Mouse (Mus musculus) yolk sac, embryonic 10.5 days (tissue): ENCODE data around the gene Apbb2.
A peak's percentile ranks its signal among the peaks of the same experiment; 100 is the strongest.
"Not testable (repeated sequence)": the region's sequence is repeated elsewhere in the genome, so short reads cannot be mapped to it uniquely, and the experiment has no call there.

Experiments used
- DNase-seq: peaks from one replicate; pipeline ENCODE4 v3.0.0-alpha.2; 2017; ENCODE audit warnings: low spot score

Gene Apbb2

GRCm38 (mm10) chr5:66296116-66296515 is 322.5 kb downstream of the Apbb2 start:
- no peak for DNase-seq

GRCm38 (mm10) chr5:66294952-66295351 is 323.6 kb downstream of the Apbb2 start:
- no peak for DNase-seq

GRCm38 (mm10) chr5:66294106-66294625 is 324.4 kb downstream of the Apbb2 start:
- no peak for DNase-seq

- DNase-seq: no peak
Observed at GRCm38 (mm10) chr5:66280742-66281141, 337.8 kb downstream of the Apbb2 start.

GRCm38 (mm10) chr5:66279650-66280049 is 338.9 kb downstream of the Apbb2 start:
- no peak for DNase-seq

- no peak for DNase-seq
Observed at GRCm38 (mm10) chr5:66274417-66274816, 344.2 kb downstream of the Apbb2 start.

- DNase-seq: no peak
Observed at GRCm38 (mm10) chr5:66271141-66271540, 347.4 kb downstream of the Apbb2 start.

GRCm38 (mm10) chr5:66269616-66270015 is 349.0 kb downstream of the Apbb2 start:
- DNase-seq: no peak

GRCm38 (mm10) chr5:66263398-66263797 is 355.2 kb downstream of the Apbb2 start:
- no peak for DNase-seq

- DNase-seq: no peak
Observed at GRCm38 (mm10) chr5:66262475-66262874, 356.1 kb downstream of the Apbb2 start.

GRCm38 (mm10) chr5:66259756-66260448 is 358.7 kb downstream of the Apbb2 start, which contains the start of gene Nsun7:
Nsun7 (plus strand) TSS chr5:66259897.
- peak; percentile 49 for DNase-seq

GRCm38 (mm10) chr5:66259431-66259755 is 359.2 kb downstream of the Apbb2 start:
- not testable (repeated sequence) for DNase-seq

- no peak for DNase-seq
Observed at GRCm38 (mm10) chr5:66259000-66259399, 359.6 kb downstream of the Apbb2 start.

GRCm38 (mm10) chr5:66255044-66255443 is 363.5 kb downstream of the Apbb2 start:
- DNase-seq: no peak

- DNase-seq: no peak
Observed at GRCm38 (mm10) chr5:66253219-66253618, 365.4 kb downstream of the Apbb2 start.
